Mouse (Mus musculus): Measurements from ENCODE around the gene Lysmd1. TPM values are rescaled to one million over a fixed set of nuclear protein-coding genes. Genes with fewer than 3 reads are reported as not detected.

Gene Lysmd1
- total RNA-seq, 2 experiments from 2014 or later, result 9.2 to 9.8 TPM

GRCm38 (mm10) chr3:95136336-95136735 is 2.4 kb downstream of the Lysmd1 start:
- no peak for DNase-seq

DNA sequence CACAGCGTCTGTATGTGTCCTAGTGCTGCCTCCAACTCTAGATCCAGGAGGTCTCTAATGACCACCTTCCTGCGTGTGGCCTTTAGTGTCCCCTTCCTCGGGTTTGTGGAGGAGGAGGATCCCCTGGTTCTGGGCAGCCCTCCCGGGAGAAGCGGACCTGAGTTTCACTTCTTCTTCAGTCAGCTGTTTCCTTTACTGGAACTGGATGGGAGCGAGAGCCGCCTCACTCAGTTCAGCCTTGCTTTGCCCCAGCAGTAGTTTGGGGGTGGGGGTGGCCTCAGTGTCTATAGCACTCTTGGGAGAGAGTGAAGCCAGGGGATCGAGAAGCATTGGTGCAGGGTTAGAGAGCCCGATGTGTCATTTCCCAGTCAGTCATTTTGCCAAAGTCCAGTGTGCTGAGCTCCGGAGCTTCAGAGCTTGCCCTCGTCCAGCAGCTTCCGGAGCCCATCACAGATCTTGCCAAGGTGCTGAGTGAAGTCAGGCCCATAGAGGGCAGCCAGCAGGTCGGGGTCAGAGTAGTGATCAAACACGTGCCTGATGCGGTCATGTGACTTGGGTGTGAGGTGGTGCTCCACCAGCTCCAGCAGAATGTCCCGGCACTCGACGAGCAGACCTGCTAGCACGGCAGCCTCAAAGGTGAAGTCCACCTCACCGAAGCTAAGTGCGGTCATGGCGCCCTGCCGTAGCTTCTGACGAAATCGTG is 5.8 kb downstream of the Lysmd1 start:
- no peak for DNase-seq

DNA sequence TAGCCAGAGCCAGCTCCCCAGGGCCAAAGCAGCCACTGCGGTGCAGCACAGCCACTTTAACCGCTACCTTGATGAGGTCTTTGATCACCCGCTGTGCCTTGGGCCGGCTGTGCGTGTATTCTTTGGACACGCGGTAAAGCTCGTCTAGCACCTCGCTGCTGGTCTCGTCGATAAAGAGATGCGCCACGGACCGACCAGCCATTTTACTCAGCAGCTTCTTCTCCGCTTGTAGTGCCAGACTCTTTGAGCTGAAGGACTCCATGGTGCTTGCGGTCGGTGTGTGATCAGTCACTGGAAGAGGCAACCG is 6.4 kb downstream of the Lysmd1 start:
- DNase-seq, result no peak

- DNase-seq, result no peak
Measured at GRCm38 (mm10) chr3:95140795-95141194, 6.9 kb downstream of the Lysmd1 start.

GRCm38 (mm10) chr3:95141474-95141873 is 7.6 kb downstream of the Lysmd1 start:
- DNase-seq, result no peak

GRCm38 (mm10) chr3:95141952-95142616 is 8.2 kb downstream of the Lysmd1 start, which contains the start of gene Tnfaip8l2:
Gene Tnfaip8l2 (minus strand): TSS chr3:95142360.
- DNase-seq, result no peak

GRCm38 (mm10) chr3:95142617-95143011 is 8.7 kb downstream of the Lysmd1 start:
- peak; percentile 93 for DNase-seq

GRCm38 (mm10) chr3:95147924-95148323 is 14.0 kb downstream of the Lysmd1 start:
- no peak for DNase-seq

- peak; percentile 53 for DNase-seq
Measured at GRCm38 (mm10) chr3:95153874-95154273, 20.0 kb downstream of the Lysmd1 start.

DNA sequence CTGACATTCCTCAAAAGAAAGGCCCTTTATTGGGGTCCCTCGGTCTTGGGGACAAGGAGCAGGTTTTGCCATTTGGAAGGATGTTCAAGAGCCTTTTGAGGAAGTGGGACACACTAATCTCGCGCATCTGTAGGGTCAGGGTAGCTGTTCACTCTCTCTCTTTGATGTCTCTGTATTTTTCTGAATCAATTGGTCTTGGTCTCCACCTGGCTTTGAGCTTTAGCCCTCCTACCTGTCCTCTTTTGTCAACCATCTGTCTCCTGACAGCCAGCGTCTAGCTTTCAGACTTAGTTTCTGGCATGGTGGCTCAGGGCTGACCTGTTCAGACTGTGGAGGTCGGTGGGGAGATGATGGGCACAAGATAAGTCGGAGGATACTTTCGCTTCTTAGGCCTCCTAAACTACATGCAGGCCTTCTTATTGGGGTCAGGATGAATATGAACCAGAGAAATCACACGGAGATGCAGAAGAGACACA is 25.7 kb downstream of the Lysmd1 start:
- DNase-seq, result no peak

DNA sequence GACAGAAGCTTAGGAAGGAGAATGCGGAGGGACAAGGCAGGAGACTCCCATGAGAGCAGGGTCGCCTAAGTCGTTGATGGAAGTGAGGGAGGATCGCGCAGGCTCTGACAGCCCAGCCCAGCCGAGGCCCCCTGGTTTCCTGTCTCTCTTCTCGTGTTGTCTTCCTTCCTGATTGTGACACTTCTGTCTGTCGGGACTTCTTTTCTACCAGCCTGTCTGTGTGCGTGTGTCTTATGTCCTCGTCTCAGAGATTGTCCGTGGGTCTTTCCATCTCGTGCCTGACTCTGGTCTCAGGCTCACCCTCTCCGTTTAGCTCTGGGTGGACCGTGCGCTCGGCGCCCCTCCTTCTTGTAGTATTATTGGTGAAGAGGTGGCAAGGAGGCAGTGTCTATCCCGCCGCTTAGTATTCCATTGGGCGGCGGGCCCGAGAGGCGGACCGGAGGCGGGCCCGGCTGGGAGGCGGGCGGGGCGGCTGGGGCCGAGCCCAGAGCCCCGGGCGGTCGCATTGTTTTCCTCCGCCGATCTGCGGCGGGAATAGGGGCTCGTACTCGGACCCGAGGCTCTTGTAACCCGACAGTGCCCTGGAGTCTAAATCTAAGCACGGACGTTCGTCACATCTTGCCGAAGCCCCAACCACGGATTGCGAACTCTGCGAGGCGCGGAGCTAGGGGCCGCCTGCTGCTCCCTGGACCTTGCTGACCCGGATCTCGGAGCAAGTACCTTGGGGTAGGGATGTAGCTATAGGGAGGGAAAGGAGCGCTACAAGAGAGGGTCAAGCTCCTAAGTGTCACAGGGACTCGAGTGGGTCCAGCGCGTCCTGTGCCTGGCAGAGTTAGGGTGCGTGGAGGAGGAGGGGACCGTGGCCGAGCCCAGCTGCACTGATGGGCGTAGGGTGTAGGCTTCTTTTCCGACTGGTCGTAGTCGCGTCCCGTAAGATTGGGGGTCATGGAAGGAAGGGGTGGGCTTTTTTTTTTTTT is 26.4 kb downstream of the Lysmd1 start, which contains the start of gene Sema6c:
Gene Sema6c (plus strand): TSS at position 471 of the 977 bp plus-strand sequence.
- peak; percentile 94 for DNase-seq

DNA sequence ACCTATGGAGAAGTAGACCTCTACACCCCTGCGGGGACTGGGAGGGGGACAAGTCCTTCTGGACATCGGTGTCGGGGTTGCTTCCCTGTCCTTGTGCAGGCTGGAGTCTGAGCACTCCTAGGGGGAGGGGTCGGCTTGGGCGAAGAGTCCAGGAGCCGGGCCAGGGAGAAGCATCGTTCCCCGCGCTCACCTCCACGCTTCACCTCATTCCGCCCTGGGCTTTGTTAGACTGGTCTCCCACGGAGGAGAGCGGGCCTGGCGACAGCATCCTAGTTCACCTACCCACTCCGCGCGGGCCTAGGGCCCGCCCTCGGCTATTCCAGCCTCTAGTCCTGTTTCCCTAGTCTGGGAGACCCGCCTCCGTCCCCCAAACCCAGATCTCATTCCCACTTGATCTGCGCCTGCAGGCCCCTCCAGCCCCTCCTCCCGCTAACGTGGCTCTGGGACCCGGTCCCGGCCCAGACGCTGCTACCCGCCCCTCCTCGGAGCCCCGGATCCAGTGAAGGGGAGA is 27.2 kb downstream of the Lysmd1 start:
- no peak for DNase-seq

GRCm38 (mm10) chr3:95161618-95162344 is 27.9 kb downstream of the Lysmd1 start:
- no peak for DNase-seq

GRCm38 (mm10) chr3:95162345-95162628 is 28.4 kb downstream of the Lysmd1 start:
- no peak for DNase-seq

- DNase-seq, result no peak
Measured at GRCm38 (mm10) chr3:95163419-95164255, 29.7 kb downstream of the Lysmd1 start.

DNA sequence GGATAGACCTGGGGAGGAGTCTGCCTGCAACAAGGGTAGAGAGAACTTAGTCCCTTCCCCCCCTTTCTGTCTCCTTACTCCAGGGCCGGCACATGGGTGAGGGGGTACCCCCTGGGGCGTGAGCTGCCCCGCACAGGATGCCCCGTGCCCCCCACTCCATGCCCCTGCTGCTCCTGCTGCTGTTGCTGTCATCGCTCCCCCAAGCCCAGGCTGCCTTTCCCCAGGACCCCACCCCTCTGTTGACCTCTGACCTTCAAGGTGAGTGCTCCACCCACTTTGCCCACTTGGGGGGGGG is 30.3 kb downstream of the Lysmd1 start:
- no peak for DNase-seq

GRCm38 (mm10) chr3:95164840-95165239 is 31.0 kb downstream of the Lysmd1 start:
- DNase-seq, result no peak

DNA sequence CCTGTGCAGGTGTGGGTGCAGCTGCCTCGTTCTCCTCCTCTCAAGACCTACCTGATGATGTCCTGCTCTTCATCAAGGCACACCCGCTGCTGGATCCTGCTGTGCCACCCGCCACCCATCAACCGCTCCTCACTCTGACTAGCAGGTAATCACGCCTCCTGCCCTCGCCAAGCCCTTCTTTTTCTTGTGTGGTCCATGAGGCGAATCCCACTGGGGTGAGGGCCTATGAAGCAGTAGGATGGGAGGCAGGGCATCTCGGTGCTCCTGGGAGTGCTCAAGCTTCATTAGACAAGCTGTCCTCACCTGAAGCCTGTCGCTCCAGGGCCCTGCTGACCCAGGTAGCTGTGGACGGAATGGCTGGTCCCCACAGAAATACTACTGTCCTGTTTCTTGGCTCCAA is 36.1 kb downstream of the Lysmd1 start:
- no peak for DNase-seq

- no peak for DNase-seq
Measured at GRCm38 (mm10) chr3:95171105-95171504, 37.2 kb downstream of the Lysmd1 start.

- no peak for DNase-seq
Measured at GRCm38 (mm10) chr3:95172526-95173255, 38.8 kb downstream of the Lysmd1 start.
